Mouse (Mus musculus) liver, embryonic 11.5 days (tissue): ENCODE results near the gene Gm10160. TPM values are rescaled to one million over a fixed set of nuclear protein-coding genes. Genes with fewer than 3 reads are reported as not detected.

Experiments used
- ATAC-seq: fragments of 200-750 bp; cut with Nextera tagmentation; replicated peaks from 2 replicates; pipeline ENCODE4 v1.8.0; 2017; ENCODE audit warnings: moderate number of reproducible peaks, mild to moderate bottlenecking, moderate TSS enrichment, moderate library complexity; ENCODE audit not compliant: low FRiP score
- DNase-seq: peaks from one replicate; pipeline ENCODE4 v3.0.0-alpha.2; 2017; ENCODE audit warnings: low spot score
- H3K27ac ChIP-seq: fragments of 300-500 bp; sonication (generic); 2 replicates; pipeline ENCODE4 v1.5.1; 2014; ENCODE audit warnings: mild to moderate bottlenecking, low read depth, low read length, control low read depth
- H3K27me3 ChIP-seq: fragments of 300-500 bp; sonication (generic); replicated peaks from 2 replicates; pipeline ENCODE4 v1.6.1; 2014; ENCODE audit warnings: low read length, mixed read lengths; ENCODE audit not compliant: control insufficient read depth, insufficient read depth
- H3K36me3 ChIP-seq: fragments of 300-500 bp; sonication (generic); 2 replicates; pipeline ENCODE4 v1.6.1; 2014; ENCODE audit warnings: mild to moderate bottlenecking, low read length, moderate library complexity, mixed read lengths; ENCODE audit not compliant: control insufficient read depth, insufficient read depth
- H3K4me1 ChIP-seq: fragments of 300-500 bp; sonication (generic); replicated peaks from 2 replicates; pipeline ENCODE4 v1.6.1; 2014; ENCODE audit warnings: low read length, mixed read lengths; ENCODE audit not compliant: control insufficient read depth, insufficient read depth
- H3K4me2 ChIP-seq: fragments of 300-500 bp; sonication (generic); 2 replicates; pipeline ENCODE4 v1.6.1; 2014; ENCODE audit warnings: mild to moderate bottlenecking, control low read depth, moderate library complexity
- H3K4me3 ChIP-seq: fragments of 300-500 bp; sonication (generic); 2 replicates; pipeline ENCODE4 v1.5.1; 2014; ENCODE audit warnings: low read depth, low read length, control low read depth
- H3K9ac ChIP-seq: fragments of 300-500 bp; sonication (generic); 2 replicates; pipeline ENCODE4 v1.6.1; 2014; ENCODE audit warnings: low read depth, low read length, control low read depth
- H3K9me3 ChIP-seq: fragments of 300-500 bp; sonication (generic); 2 replicates; pipeline ENCODE4 v1.6.1; 2016; ENCODE audit warnings: low read length, inconsistent platforms, mixed read lengths; ENCODE audit not compliant: control insufficient read depth
- WGBS: fragments of 180-500 bp; shearing (Covaris S2); extraction: QIAGEN DNeasy Blood & Tissue Kit; methylation state at CpG from one replicate; pipeline ENCODE4 v1.1.7; 2014; 5-methylcytosine and 5-hydroxymethylcytosine counted together
- polyA plus RNA-seq: library from polyadenylated mRNA; unstranded; fragments of >200 nt; fragmentation: Nextera tagmentation; extraction: Ambion mirVana; gene quantifications from 2 replicates; pipeline ENCODE4 v1.2.1, GENCODE M21; 2014

The Gm10160 gene
- polyA plus RNA-seq, 1 experiment from 2014 or later: not detected

GRCm38 (mm10) chr7:81874636-81875035, 19.0 kb upstream of the Gm10160 start:
- no peaks in the 10 kb centered on the region; the same call in 1 of the 2 replicates for H3K27me3 ChIP-seq
- no peak overlapping the region for H3K4me2 ChIP-seq
- no peak overlapping the region for H3K4me3 ChIP-seq
- peaks cover 7% of the 10 kb centered on the region for H3K4me1 ChIP-seq
- H3K9ac ChIP-seq: no peak overlapping the region
- whole genome bisulfite sequencing: 80% methylated on average over 6 of the region's 6 CpGs
- no peaks in the 10 kb centered on the region for H3K9me3 ChIP-seq
- no peaks in the 10 kb centered on the region for H3K36me3 ChIP-seq
- H3K27ac ChIP-seq: no peak overlapping the region
- ATAC-seq (no peak), DNase-seq (no peak)

- Histone ChIP-seq H3K4me2 (no peak overlapping the region), H3K4me1 (peaks cover 7% of the 10 kb centered on the region), H3K36me3 (no peaks in the 10 kb centered on the region), H3K27me3 (no peaks in the 10 kb centered on the region; the same call in 1 of the 2 replicates), H3K27ac (no peak overlapping the region), H3K9me3 (no peaks in the 10 kb centered on the region), H3K9ac (no peak overlapping the region), H3K4me3 (no peak overlapping the region)
- ATAC-seq (no peak), DNase-seq (no peak)
- 6% methylated on average over 1 of the region's 1 CpGs for WGBS
Observed at GRCm38 (mm10) chr7:81873807-81874206, 18.2 kb upstream of the Gm10160 start.

GRCm38 (mm10) chr7:81872493-81873013, 17.0 kb upstream of the Gm10160 start:
- Histone ChIP-seq H3K27me3 (no peaks in the 10 kb centered on the region; the same call in 1 of the 2 replicates), H3K9ac (no peak overlapping the region), H3K4me1 (peaks cover 7% of the 10 kb centered on the region), H3K9me3 (no peaks in the 10 kb centered on the region), H3K36me3 (no peaks in the 10 kb centered on the region), H3K4me2 (no peak overlapping the region), H3K4me3 (no peak overlapping the region), H3K27ac (no peak overlapping the region)
- ATAC-seq: peak; percentile 47
- WGBS: 62% methylated on average over 13 of the region's 13 CpGs
- no peak for DNase-seq

GRCm38 (mm10) chr7:81868158-81868557, 12.6 kb upstream of the Gm10160 start:
- no peaks in the 10 kb centered on the region for H3K36me3 ChIP-seq
- H3K4me1 ChIP-seq: peaks cover 5% of the 10 kb centered on the region
- WGBS: 33% methylated on average over 6 of the region's 6 CpGs
- DNase-seq: peak; percentile 54
- ATAC-seq: peak; percentile 77
- H3K27me3 ChIP-seq: no peaks in the 10 kb centered on the region; the same call in 1 of the 2 replicates
- no peak overlapping the region for H3K4me3 ChIP-seq
- H3K4me2 ChIP-seq: no peak overlapping the region
- no peaks in the 10 kb centered on the region for H3K9me3 ChIP-seq
- no peak overlapping the region for H3K27ac ChIP-seq
- no peak overlapping the region for H3K9ac ChIP-seq

- ATAC-seq (no peak), DNase-seq (peak; percentile 14)
- H3K9me3 ChIP-seq: no peaks in the 10 kb centered on the region
- H3K27ac ChIP-seq: no peak overlapping the region
- WGBS: 86% methylated on average over 9 of the region's 9 CpGs
- no peak overlapping the region for H3K9ac ChIP-seq
- no peak overlapping the region for H3K4me3 ChIP-seq
- no peak overlapping the region for H3K4me2 ChIP-seq
- peaks cover 5% of the 10 kb centered on the region for H3K27me3 ChIP-seq
- no peaks in the 10 kb centered on the region for H3K36me3 ChIP-seq
- H3K4me1 ChIP-seq: 0 out of 2 replicates have a peak, but pooled peaks cover 2% of the 10 kb centered on the region
Observed at GRCm38 (mm10) chr7:81867231-81867930, 11.8 kb upstream of the Gm10160 start.

GRCm38 (mm10) chr7:81865937-81866336, 10.3 kb upstream of the Gm10160 start:
- no peaks in the 10 kb centered on the region for H3K36me3 ChIP-seq
- H3K9me3 ChIP-seq: no peaks in the 10 kb centered on the region
- H3K27ac ChIP-seq: no peak overlapping the region
- WGBS: 92% methylated on average over 6 of the region's 6 CpGs
- H3K9ac ChIP-seq: no peak overlapping the region
- H3K4me3 ChIP-seq: no peak overlapping the region
- H3K27me3 ChIP-seq: peaks cover 17% of the 10 kb centered on the region
- H3K4me2 ChIP-seq: no peak overlapping the region
- no peak for ATAC-seq
- DNase-seq: peak; percentile 22
- H3K4me1 ChIP-seq: 0 out of 2 replicates have a peak, but pooled peaks cover 2% of the 10 kb centered on the region

- no peaks in the 10 kb centered on the region for H3K36me3 ChIP-seq
- 91% methylated on average over 6 of the region's 6 CpGs for WGBS
- H3K9me3 ChIP-seq: no peaks in the 10 kb centered on the region
- H3K4me3 ChIP-seq: no peak overlapping the region
- no peak overlapping the region for H3K9ac ChIP-seq
- H3K27me3 ChIP-seq: peaks cover 28% of the 10 kb centered on the region
- H3K27ac ChIP-seq: no peak overlapping the region
- no peak for DNase-seq
- no peak for ATAC-seq
- no peak overlapping the region for H3K4me2 ChIP-seq
- H3K4me1 ChIP-seq: peaks cover 3% of the 10 kb centered on the region; the same call in 1 of the 2 replicates
Observed at GRCm38 (mm10) chr7:81864552-81864951, 9.0 kb upstream of the Gm10160 start.

- ATAC-seq (no peak), DNase-seq (no peak)
- H3K4me2 ChIP-seq: peak overlapping the region; percentile 33
- 43% methylated on average over 24 of the region's 24 CpGs for WGBS
- no peaks in the 10 kb centered on the region for H3K9me3 ChIP-seq
- H3K4me1 ChIP-seq: peaks cover 13% of the 10 kb centered on the region
- H3K9ac ChIP-seq: no peak overlapping the region
- no peaks in the 10 kb centered on the region for H3K36me3 ChIP-seq
- no peak overlapping the region for H3K4me3 ChIP-seq
- H3K27ac ChIP-seq: no peak overlapping the region
- H3K27me3 ChIP-seq: peaks cover 45% of the 10 kb centered on the region
Observed at GRCm38 (mm10) chr7:81862587-81863583, 7.3 kb upstream of the Gm10160 start.
